Mouse (Mus musculus) C2C12 (cell line): ENCODE measurements around the gene Galk2. TPM values are rescaled to one million over a fixed set of nuclear protein-coding genes. Genes with fewer than 3 reads are reported as not detected.

Experiments
- H3K27me3 ChIP-seq: one replicate; pipeline ENCODE4 v1.6.1; 2011; ENCODE audit not compliant: control insufficient read depth, insufficient read depth, insufficient read length
- H3K36me3 ChIP-seq: one replicate; pipeline ENCODE4 v1.6.1; 2011; ENCODE audit not compliant: control insufficient read depth, insufficient read depth
- H3K4me3 ChIP-seq: one replicate; pipeline ENCODE4 v1.5.1; 2011; ENCODE audit warnings: mild to moderate bottlenecking, control low read depth; ENCODE audit not compliant: poor library complexity, insufficient read depth, severe bottlenecking
- H3K79me2 ChIP-seq: one replicate; pipeline ENCODE4 v1.6.1; 2011; ENCODE audit not compliant: control insufficient read depth, insufficient read depth
- H3K79me3 ChIP-seq: one replicate; pipeline ENCODE4 v1.6.1; 2011; ENCODE audit warnings: low read depth, control low read depth
- H3ac ChIP-seq: one replicate; pipeline ENCODE3; 2011; ENCODE audit warnings: low read depth; ENCODE audit not compliant: control insufficient read depth, insufficient read length
- CEBPB ChIP-seq: IDR thresholded peaks from one replicate; pipeline ENCODE4 v1.6.1; 2011; ENCODE audit warnings: low read depth, mild to moderate bottlenecking, control low read depth, moderate library complexity
- CTCF ChIP-seq: IDR thresholded peaks from one replicate; pipeline ENCODE4 v1.5.1; 2011; ENCODE audit not compliant: control insufficient read depth, insufficient read depth, insufficient read length
- FOSL1 ChIP-seq: IDR thresholded peaks from one replicate; pipeline ENCODE4 v1.8.0; 2011; ENCODE audit warnings: mild to moderate bottlenecking, low read length; ENCODE audit not compliant: poor library complexity, insufficient read depth, severe bottlenecking
- MAX ChIP-seq: IDR thresholded peaks from one replicate; pipeline ENCODE4 v1.6.1; 2011; ENCODE audit warnings: mild to moderate bottlenecking, control low read depth
- MYOD1 ChIP-seq: IDR thresholded peaks from one replicate; pipeline ENCODE4 v1.6.1; 2011; ENCODE audit warnings: low read depth; ENCODE audit not compliant: control insufficient read depth, insufficient read length
- MYOG ChIP-seq: IDR thresholded peaks from one replicate; pipeline ENCODE4 v1.6.1; 2011; ENCODE audit not compliant: control insufficient read depth, insufficient read length; ENCODE audit errors: extremely low read depth
- USF1 ChIP-seq: IDR thresholded peaks from one replicate; pipeline ENCODE4 v1.6.1; 2011; ENCODE audit warnings: low read depth, mild to moderate bottlenecking, control low read depth, moderate library complexity
- polyA plus RNA-seq: library from polyadenylated mRNA; unstranded; fragments of >200 nt; fragmentation: generic; extraction: Trizol; gene quantifications from one replicate; pipeline ENCODE4 v1.2.1, GENCODE M21; 2012; ENCODE audit warnings: missing spikeins

Gene Galk2
- polyA plus RNA-seq, 1 experiment: 21.2 TPM

DNA sequence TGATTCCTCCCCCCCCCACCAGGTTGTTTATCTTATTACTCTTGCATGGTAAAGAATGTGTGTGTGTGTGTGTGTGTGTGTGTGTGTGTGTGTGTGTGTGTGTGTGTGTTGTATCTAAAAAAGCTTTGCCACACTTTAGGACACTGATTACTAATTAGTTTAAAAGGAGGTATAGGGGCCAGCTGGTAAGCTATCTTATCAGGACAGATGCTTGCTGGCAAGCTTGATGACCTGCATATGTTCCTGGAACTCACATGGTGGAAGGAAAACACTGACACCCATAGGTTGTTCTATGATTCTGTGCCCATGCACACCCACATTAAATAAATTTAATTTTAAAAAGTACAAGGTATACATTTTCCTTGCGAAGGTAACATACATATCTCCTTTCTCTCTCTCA, 5.6 kb downstream of the Galk2 start:
- Histone ChIP-seq H3K36me3 (peaks cover 6% of the 10 kb centered on the region), H3ac (no peak overlapping the region), H3K27me3 (no peaks in the 10 kb centered on the region), H3K79me3 (peaks cover 7% of the 10 kb centered on the region), H3K79me2 (peaks cover 25% of the 10 kb centered on the region), H3K4me3 (no peak overlapping the region)
- TF ChIP-seq MYOG (no peak), CEBPB (no peak), MAX (no peak), FOSL1 (no peak), MYOD1 (no peak), USF1 (no peak), CTCF (no peak)

DNA sequence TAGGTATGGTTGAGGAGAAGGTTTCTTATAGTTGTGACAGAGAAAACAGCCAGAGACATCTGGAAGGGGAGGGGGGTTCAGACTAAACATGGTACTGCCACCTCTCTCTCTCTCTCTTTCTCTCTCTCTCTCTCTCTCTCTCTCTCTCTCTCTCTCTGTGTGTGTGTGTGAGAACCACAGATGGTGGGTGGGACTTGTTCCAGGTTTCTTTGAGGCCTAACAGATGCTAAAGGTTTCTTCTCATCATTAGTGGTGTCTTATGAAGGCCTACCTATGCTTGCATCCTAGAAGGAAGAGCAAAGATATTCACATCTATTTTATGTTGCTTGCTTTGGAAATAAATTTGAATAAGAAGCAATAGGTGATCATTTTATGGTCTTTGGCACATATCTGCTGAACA, 6.7 kb downstream of the Galk2 start:
- Histone ChIP-seq H3K27me3 (no peaks in the 10 kb centered on the region), H3K36me3 (peaks cover 6% of the 10 kb centered on the region), H3K79me3 (peaks cover 7% of the 10 kb centered on the region), H3K4me3 (no peak overlapping the region), H3K79me2 (peaks cover 25% of the 10 kb centered on the region), H3ac (no peak overlapping the region)
- TF ChIP-seq MAX (no peak), MYOG (no peak), CEBPB (no peak), MYOD1 (no peak), FOSL1 (no peak), USF1 (no peak), CTCF (no peak)

- Histone ChIP-seq H3K36me3 (peaks cover 6% of the 10 kb centered on the region), H3ac (peak overlapping the region; percentile 53), H3K79me2 (peaks cover 25% of the 10 kb centered on the region), H3K4me3 (peak overlapping the region; percentile 63), H3K79me3 (peaks cover 7% of the 10 kb centered on the region), H3K27me3 (no peaks in the 10 kb centered on the region)
- TF ChIP-seq CTCF: no peak
- peak; percentile 10 for TF ChIP-seq MYOD1
- peak; percentile 69 for TF ChIP-seq MAX
Observed at GRCm38 (mm10) chr2:125866058-125866740, 7.3 kb downstream of the Galk2 start.

DNA sequence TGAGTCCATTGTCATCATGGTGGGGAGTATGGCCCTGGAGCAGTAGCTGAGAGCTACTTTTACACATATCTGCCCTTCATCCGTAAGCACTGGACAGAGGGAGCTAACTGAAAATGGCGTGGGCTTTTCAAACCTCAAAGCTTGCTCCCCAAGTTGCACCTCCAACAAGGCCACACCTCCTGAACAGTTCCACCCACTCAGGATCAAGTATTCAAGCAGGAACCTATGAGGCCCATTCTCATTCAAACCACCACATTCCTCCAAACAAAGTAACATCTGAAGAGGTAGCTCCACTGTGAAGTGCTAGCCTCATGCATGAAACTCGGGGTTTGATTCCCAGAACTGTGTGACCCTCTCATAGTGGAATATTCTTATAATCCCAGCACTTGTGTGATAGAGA, 9.4 kb downstream of the Galk2 start:
- peaks cover 25% of the 10 kb centered on the region for H3K79me2 ChIP-seq

GRCm38 (mm10) chr2:125870159-125870558, 11.2 kb downstream of the Galk2 start:
- Histone ChIP-seq H3K4me3 (no peak overlapping the region), H3K79me2 (peaks cover 25% of the 10 kb centered on the region), H3K79me3 (peaks cover 7% of the 10 kb centered on the region), H3ac (no peak overlapping the region), H3K27me3 (no peaks in the 10 kb centered on the region), H3K36me3 (peaks cover 6% of the 10 kb centered on the region)
- TF ChIP-seq FOSL1: no peak
- no peak for TF ChIP-seq CTCF
- TF ChIP-seq MYOG: no peak
- no peak for TF ChIP-seq MAX

More for the DNA sequence above, 9.4 kb downstream of the Galk2 start:
- no peak overlapping the region for H3ac ChIP-seq
- no peaks in the 10 kb centered on the region for H3K27me3 ChIP-seq
- H3K36me3 ChIP-seq: peaks cover 6% of the 10 kb centered on the region
- TF ChIP-seq USF1 (no peak), FOSL1 (no peak), MAX (no peak), MYOD1 (no peak), CTCF (no peak), CEBPB (no peak), MYOG (no peak)
- no peak overlapping the region for H3K4me3 ChIP-seq
- peaks cover 7% of the 10 kb centered on the region for H3K79me3 ChIP-seq
